Mouse (Mus musculus): Measurements from ENCODE around the gene Siva1. TPM values are rescaled to one million over a fixed set of nuclear protein-coding genes. Genes with fewer than 3 reads are reported as not detected.

Siva1 gene
- polyA plus RNA-seq, 1 experiment from 2014 or later, result 178 TPM

DNA sequence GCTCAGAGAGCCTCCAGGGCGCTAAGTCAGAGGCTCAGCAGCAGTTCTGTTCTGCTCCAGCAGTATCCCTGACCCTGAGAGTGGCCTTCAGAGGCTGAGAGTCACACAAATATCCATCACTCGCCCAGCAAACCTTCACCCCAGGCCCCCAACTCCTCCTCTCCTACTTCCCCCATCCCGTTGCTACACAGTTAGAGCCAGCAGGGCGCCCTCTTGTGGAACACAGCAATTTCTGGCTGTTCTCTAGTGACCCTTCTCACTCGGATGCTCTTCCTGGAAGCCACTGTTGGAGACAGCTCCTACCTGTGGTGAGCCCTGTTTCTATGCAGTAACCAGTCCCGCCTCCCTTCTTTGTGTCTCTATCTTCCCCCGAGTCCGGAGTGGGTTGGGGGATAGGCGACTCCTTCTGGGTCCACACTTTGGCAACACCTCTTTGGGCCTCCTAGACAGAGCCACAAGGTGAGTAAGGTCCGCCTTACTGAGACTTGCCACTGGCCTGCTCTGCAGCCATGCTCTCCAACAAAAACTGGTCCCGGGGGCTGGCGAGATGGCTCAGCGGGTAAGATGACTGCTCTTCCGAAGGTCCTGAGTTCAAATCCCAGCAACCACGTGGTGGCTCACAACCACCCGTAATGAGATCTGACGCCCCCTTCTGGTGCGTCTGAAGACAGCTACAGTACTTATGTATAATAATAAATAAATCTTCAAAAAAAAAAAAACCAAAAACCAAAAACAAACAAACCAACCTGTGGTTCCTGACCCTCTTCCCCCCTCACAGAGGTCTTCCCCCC, 31.0 kb downstream of the Siva1 start:
- Histone ChIP-seq H3K4me2 (replicated peaks; ENCODE audit: low read depth, low read length) (peak overlapping the region; percentile 81), H3K27me3 (ENCODE audit: control insufficient read depth, insufficient read depth, low read length) (peaks cover 19% of the 10 kb centered on the region), H3K27ac (ENCODE audit: low read depth, low read length) (peak overlapping the region; percentile 95; the same call in 1 of the 2 replicates), H3K36me3 (ENCODE audit: control insufficient read depth, insufficient read depth, low read length) (no peaks in the 10 kb centered on the region), H3K9ac (ENCODE audit: low read depth, low read length) (no peak overlapping the region; the same call in 1 of the 2 replicates), H3K9me3 (ENCODE audit: control insufficient read depth, low read length) (no peaks in the 10 kb centered on the region), H3K4me1 (replicated peaks; ENCODE audit: control insufficient read depth, insufficient read depth, low read length) (peaks cover 19% of the 10 kb centered on the region), H3K4me3 (ENCODE audit: low read depth, low read length) (peak overlapping the region; percentile 98; the same call in 1 of the 2 replicates)
- ATAC-seq (ENCODE audit: low FRiP score) (peak; percentile 28), DNase-seq (ENCODE audit: low spot score) (peak; percentile 93)
- 15% methylated on average over 18 of the region's 18 CpGs for WGBS

DNA sequence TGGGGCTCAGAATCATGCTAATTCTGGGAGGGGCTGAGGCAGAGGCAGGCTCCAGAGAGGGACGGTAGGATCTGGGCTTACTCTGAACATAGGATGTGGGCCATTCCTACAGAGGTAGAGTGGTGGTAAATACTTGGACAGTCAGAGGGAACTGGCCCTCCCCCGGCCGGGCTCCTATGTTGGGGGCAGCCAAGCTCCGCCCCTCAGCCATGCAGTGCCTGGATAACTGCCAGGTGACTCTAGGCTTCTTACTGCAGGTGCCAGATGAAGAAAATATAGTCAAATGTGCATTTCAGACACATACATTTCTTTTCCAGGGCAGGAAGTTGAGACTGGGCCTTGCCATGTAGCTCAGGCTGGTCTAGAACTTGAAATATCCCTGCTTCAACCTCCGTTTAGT, 32.6 kb downstream of the Siva1 start:
- no peak for DNase-seq (ENCODE audit: low spot score)

DNA sequence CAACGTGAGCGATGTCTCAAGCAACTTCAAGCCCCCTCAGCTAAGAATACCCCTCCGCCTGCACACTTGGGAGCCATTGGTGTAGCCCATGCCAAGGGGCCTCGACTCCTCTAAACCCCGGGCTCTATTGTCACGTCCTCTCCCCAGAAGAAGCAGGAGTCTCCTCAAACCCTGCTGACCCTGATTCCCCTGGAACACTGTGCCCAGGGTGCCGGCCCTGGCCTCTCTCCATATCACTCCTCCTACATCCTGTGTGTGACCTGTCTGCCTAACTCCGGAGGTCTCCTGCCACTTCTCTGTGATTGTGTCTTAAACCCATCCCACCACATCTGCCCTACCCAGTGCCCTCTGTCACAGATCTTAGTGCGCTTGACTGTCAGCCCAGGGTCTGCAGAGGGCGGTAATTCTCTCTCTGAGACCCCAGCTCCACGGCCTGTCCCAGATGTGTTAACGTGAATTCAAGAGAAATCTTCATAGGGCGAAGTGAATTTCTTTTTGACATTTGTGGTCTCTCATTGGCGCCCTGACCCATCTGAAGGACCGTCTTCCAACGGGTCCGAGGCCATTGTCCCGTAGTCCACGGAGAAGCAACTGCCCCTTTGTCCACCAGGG, 33.6 kb downstream of the Siva1 start:
- Histone ChIP-seq H3K27me3 (ENCODE audit: control insufficient read depth, insufficient read depth, low read length) (peaks cover 22% of the 10 kb centered on the region), H3K4me3 (ENCODE audit: low read depth, low read length) (peak overlapping the region; percentile 48), H3K4me2 (replicated peaks; ENCODE audit: low read depth, low read length) (peak overlapping the region; percentile 98), H3K9me3 (ENCODE audit: control insufficient read depth, low read length) (no peaks in the 10 kb centered on the region), H3K36me3 (ENCODE audit: control insufficient read depth, insufficient read depth, low read length) (no peaks in the 10 kb centered on the region), H3K27ac (ENCODE audit: low read depth, low read length) (peak overlapping the region; percentile 4; the same call in 1 of the 2 replicates), H3K9ac (ENCODE audit: low read depth, low read length) (peak overlapping the region; percentile 40), H3K4me1 (replicated peaks; ENCODE audit: control insufficient read depth, insufficient read depth, low read length) (peaks cover 7% of the 10 kb centered on the region)
- peak; percentile 22; the same call in 1 of the 2 replicates for ATAC-seq (ENCODE audit: low FRiP score)
- DNase-seq (ENCODE audit: low spot score), result no peak
- whole genome bisulfite sequencing, result 20% methylated on average over 19 of the region's 19 CpGs

More for the DNA sequence above, 32.6 kb downstream of the Siva1 start:
- Histone ChIP-seq H3K36me3 (ENCODE audit: control insufficient read depth, insufficient read depth, low read length) (no peaks in the 10 kb centered on the region), H3K27ac (ENCODE audit: low read depth, low read length) (no peak overlapping the region), H3K4me2 (replicated peaks; ENCODE audit: low read depth, low read length) (no peak overlapping the region), H3K4me1 (replicated peaks; ENCODE audit: control insufficient read depth, insufficient read depth, low read length) (peaks cover 7% of the 10 kb centered on the region), H3K27me3 (ENCODE audit: control insufficient read depth, insufficient read depth, low read length) (peaks cover 22% of the 10 kb centered on the region), H3K4me3 (ENCODE audit: low read depth, low read length) (no peak overlapping the region), H3K9me3 (ENCODE audit: control insufficient read depth, low read length) (no peaks in the 10 kb centered on the region), H3K9ac (ENCODE audit: low read depth, low read length) (no peak overlapping the region)
- 66% methylated on average over 5 of the region's 5 CpGs for WGBS
- no peak for ATAC-seq (ENCODE audit: low FRiP score)

DNA sequence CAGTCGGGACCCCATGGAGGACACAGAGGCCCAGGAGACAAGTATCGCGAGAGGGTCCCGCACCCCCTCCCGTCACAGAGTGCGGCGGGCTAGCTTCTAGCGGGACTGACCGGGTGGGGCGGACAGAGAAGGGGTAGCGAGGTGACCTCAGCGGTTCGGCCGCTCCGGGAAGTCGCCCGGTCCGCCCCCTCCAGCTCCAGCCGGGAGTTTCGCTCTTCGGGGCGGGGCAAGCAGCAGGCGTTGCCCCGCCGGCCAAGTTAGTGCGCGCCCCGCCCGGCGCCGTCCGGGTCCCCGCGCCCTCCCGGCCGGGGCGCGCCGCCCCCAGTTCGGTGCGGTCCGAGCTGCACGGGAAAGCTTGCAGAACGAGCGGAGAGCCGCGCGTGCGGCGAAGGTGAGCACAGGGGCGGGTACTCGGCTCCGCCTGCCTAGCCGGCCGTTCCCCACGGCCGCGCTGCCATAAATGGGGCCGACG, 34.1 kb downstream of the Siva1 start, which contains the start of gene Zbtb42:
Gene Zbtb42, plus strand, starts transcription at position 274 of the 472 bp plus-strand sequence.
- DNase-seq (ENCODE audit: low spot score), result peak; percentile 84
- Histone ChIP-seq H3K9ac (ENCODE audit: low read depth, low read length) (peak within 1 kb of the TSS; percentile 40), H3K36me3 (ENCODE audit: control insufficient read depth, insufficient read depth, low read length) (no peaks in the 10 kb centered on the region), H3K9me3 (ENCODE audit: control insufficient read depth, low read length) (no peaks in the 10 kb centered on the region), H3K4me2 (replicated peaks; ENCODE audit: low read depth, low read length) (peak within 1 kb of the TSS; percentile 98), H3K27me3 (ENCODE audit: control insufficient read depth, insufficient read depth, low read length) (peaks cover 22% of the 10 kb centered on the region), H3K4me3 (ENCODE audit: low read depth, low read length) (peak within 1 kb of the TSS; percentile 48), H3K27ac (ENCODE audit: low read depth, low read length) (peak within 1 kb of the TSS; percentile 42), H3K4me1 (replicated peaks; ENCODE audit: control insufficient read depth, insufficient read depth, low read length) (peaks cover 7% of the 10 kb centered on the region)
- ATAC-seq (ENCODE audit: low FRiP score), result peak; percentile 56
- under 1% methylated on average over 47 of the region's 60 CpGs for WGBS

GRCm38 (mm10) chr12:112679027-112679996, 34.8 kb downstream of the Siva1 start:
- Histone ChIP-seq H3K36me3 (ENCODE audit: control insufficient read depth, insufficient read depth, low read length) (no peaks in the 10 kb centered on the region), H3K4me1 (replicated peaks; ENCODE audit: control insufficient read depth, insufficient read depth, low read length) (peaks cover 7% of the 10 kb centered on the region), H3K4me2 (replicated peaks; ENCODE audit: low read depth, low read length) (peak overlapping the region; percentile 98), H3K9me3 (ENCODE audit: control insufficient read depth, low read length) (no peaks in the 10 kb centered on the region), H3K4me3 (ENCODE audit: low read depth, low read length) (peak overlapping the region; percentile 48), H3K27ac (ENCODE audit: low read depth, low read length) (peak overlapping the region; percentile 42; the same call in 1 of the 2 replicates), H3K9ac (ENCODE audit: low read depth, low read length) (peak overlapping the region; percentile 40), H3K27me3 (ENCODE audit: control insufficient read depth, insufficient read depth, low read length) (peaks cover 22% of the 10 kb centered on the region)
- ATAC-seq (ENCODE audit: low FRiP score) (0 out of 2 replicates have a peak, but pooled peaks have one; percentile 10), DNase-seq (ENCODE audit: low spot score) (peak; percentile 59)
- WGBS, result 4% methylated on average over 69 of the region's 87 CpGs

- H3K27ac ChIP-seq (ENCODE audit: low read depth, low read length), result no peak overlapping the region
- ATAC-seq (ENCODE audit: low FRiP score) (no peak), DNase-seq (ENCODE audit: low spot score) (no peak)
- no peaks in the 10 kb centered on the region for H3K9me3 ChIP-seq (ENCODE audit: control insufficient read depth, low read length)
- no peaks in the 10 kb centered on the region for H3K36me3 ChIP-seq (ENCODE audit: control insufficient read depth, insufficient read depth, low read length)
- 48% methylated on average over 7 of the region's 7 CpGs for WGBS
- peaks cover 22% of the 10 kb centered on the region for H3K27me3 ChIP-seq (ENCODE audit: control insufficient read depth, insufficient read depth, low read length)
- H3K9ac ChIP-seq (ENCODE audit: low read depth, low read length), result no peak overlapping the region
- H3K4me1 ChIP-seq (replicated peaks; ENCODE audit: control insufficient read depth, insufficient read depth, low read length), result peaks cover 4% of the 10 kb centered on the region
- H3K4me2 ChIP-seq (replicated peaks; ENCODE audit: low read depth, low read length), result no peak overlapping the region
- H3K4me3 ChIP-seq (ENCODE audit: low read depth, low read length), result no peak overlapping the region
Observed at GRCm38 (mm10) chr12:112683351-112683750, 38.9 kb downstream of the Siva1 start.

DNA sequence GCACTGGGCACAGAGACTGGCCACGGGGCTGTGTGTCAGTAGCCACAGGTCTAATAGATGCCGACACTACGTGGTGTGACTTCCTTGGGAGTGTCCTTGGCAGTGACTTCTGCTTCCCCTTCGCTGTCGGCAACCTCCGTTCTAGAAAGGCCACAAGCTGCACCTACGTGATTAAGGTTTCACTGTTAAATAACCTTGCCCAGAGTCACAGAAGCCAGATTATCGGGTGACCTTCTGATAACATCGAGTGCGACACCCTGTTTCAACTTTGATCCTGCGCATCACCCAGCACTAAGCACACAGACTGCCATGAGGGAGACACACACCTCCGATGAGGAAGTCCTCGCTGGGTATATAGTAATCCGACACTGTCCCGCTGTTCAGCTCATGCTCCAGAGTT, 44.0 kb downstream of the Siva1 start:
- Histone ChIP-seq H3K9me3 (ENCODE audit: control insufficient read depth, low read length) (no peaks in the 10 kb centered on the region), H3K9ac (ENCODE audit: low read depth, low read length) (no peak overlapping the region), H3K27ac (ENCODE audit: low read depth, low read length) (no peak overlapping the region), H3K4me3 (ENCODE audit: low read depth, low read length) (no peak overlapping the region), H3K36me3 (ENCODE audit: control insufficient read depth, insufficient read depth, low read length) (no peaks in the 10 kb centered on the region), H3K4me2 (replicated peaks; ENCODE audit: low read depth, low read length) (no peak overlapping the region), H3K27me3 (ENCODE audit: control insufficient read depth, insufficient read depth, low read length) (no peaks in the 10 kb centered on the region), H3K4me1 (replicated peaks; ENCODE audit: control insufficient read depth, insufficient read depth, low read length) (peaks cover 3% of the 10 kb centered on the region; the same call in 1 of the 2 replicates)
- WGBS, result 78% methylated on average over 15 of the region's 15 CpGs
- ATAC-seq (ENCODE audit: low FRiP score) (no peak), DNase-seq (ENCODE audit: low spot score) (no peak)
